24 mouse cellular contexts compared by ENCODE assay signal in genomic region chr13:54221631-54222179, GRCm38 (mm10). TPM values are rescaled to one million over a fixed set of nuclear protein-coding genes. Genes with fewer than 3 reads are reported as not detected.
"Had no signal": no experiment of that assay in that cellular context is flagged by ENCODE, and none has a peak within 500 bp of the region (broad histone marks: within the 10 kb centered on the region; RNA-seq: fewer than 3 reads in every experiment).

No protein-coding gene starts in this region.

- H3K4me2 ChIP-seq: kidney, embryonic 15.5 days; limb, embryonic 13.5 days; liver, embryonic 12.5 days; liver, embryonic 15.5 days; lung, embryonic 15.5 days; neural tube, embryonic 12.5 days; neural tube, embryonic 15.5 days had no signal

- H3K4me3 ChIP-seq: kidney, embryonic 15.5 days; limb, embryonic 10.5 days; limb, embryonic 13.5 days; liver, embryonic 12.5 days; liver, embryonic 15.5 days; lung, embryonic 15.5 days; neural tube, embryonic 12.5 days; neural tube, embryonic 15.5 days had no signal

- H3K27ac ChIP-seq: kidney, embryonic 15.5 days; limb, embryonic 10.5 days; limb, embryonic 13.5 days; liver, embryonic 12.5 days; liver, embryonic 15.5 days; lung, embryonic 15.5 days; neural tube, embryonic 12.5 days; neural tube, embryonic 15.5 days; stomach, postnatal 0 days had no signal

- H3K9me3 ChIP-seq: kidney, embryonic 15.5 days; limb, embryonic 10.5 days; limb, embryonic 13.5 days; liver, embryonic 12.5 days; liver, embryonic 15.5 days; lung, embryonic 15.5 days; neural tube, embryonic 12.5 days; neural tube, embryonic 15.5 days had no signal

- H3K9ac ChIP-seq: kidney, embryonic 15.5 days; limb, embryonic 13.5 days; liver, embryonic 12.5 days; liver, embryonic 15.5 days; lung, embryonic 15.5 days; neural tube, embryonic 12.5 days; neural tube, embryonic 15.5 days had no signal

- ATAC-seq: intestine, postnatal 0 days; liver, embryonic 12.5 days had no signal

- DNase-seq: kidney, adult 8-10 months; kidney, postnatal 10 days; kidney, postnatal 36 days; layer of hippocampus, postnatal 36 days; liver; lung, adult 18-20 months; lung, postnatal 10 days; lung, postnatal 36 days; midbrain, embryonic 14.5 days; right cerebral cortex, adult 18-20 months; right cerebral cortex, postnatal 14 days; right cerebral cortex, postnatal 4 days; thymus, adult 18-20 months; thymus, postnatal 36 days had no signal

- H3K4me1 ChIP-seq: kidney, embryonic 15.5 days; limb, embryonic 13.5 days; liver, embryonic 15.5 days; lung, embryonic 15.5 days; neural tube, embryonic 15.5 days had no signal

- H3K36me3 ChIP-seq: kidney, embryonic 15.5 days; limb, embryonic 10.5 days; limb, embryonic 13.5 days; liver, embryonic 12.5 days; liver, embryonic 15.5 days; lung, embryonic 15.5 days; neural tube, embryonic 12.5 days; neural tube, embryonic 15.5 days had no signal

- H3K27me3 ChIP-seq: kidney, embryonic 15.5 days; liver, embryonic 12.5 days; liver, embryonic 15.5 days; lung, embryonic 15.5 days; neural tube, embryonic 12.5 days; neural tube, embryonic 15.5 days had no signal

RNA-seq across cellular contexts. Expression of gene Hrh2, which starts 29.8 kb away (rescaled TPM):
- polyA plus RNA-seq: kidney, embryonic 15.5 days had no signal
